Mouse (Mus musculus) liver, embryonic 13.5 days (tissue): ENCODE measurements around the gene Scrn2. TPM values are rescaled to one million over a fixed set of nuclear protein-coding genes. Genes with fewer than 3 reads are reported as not detected.

Source experiments
- ATAC-seq: fragments of 200-750 bp; cut with Nextera tagmentation; 2 replicates; pipeline ENCODE4 v1.8.0; 2017; ENCODE audit warnings: low read depth, mild to moderate bottlenecking, moderate number of reproducible peaks, moderate library complexity
- DNase-seq: peaks from one replicate; pipeline ENCODE4 v3.0.0; 2022
- H3K27ac ChIP-seq: fragments of 300-500 bp; sonication (generic); 2 replicates; pipeline ENCODE4 v1.5.1; 2015; ENCODE audit warnings: moderate library complexity, mild to moderate bottlenecking, inconsistent platforms
- H3K27me3 ChIP-seq: fragments of 300-500 bp; sonication (generic); 2 replicates; pipeline ENCODE4 v1.6.1; 2015; ENCODE audit warnings: mild to moderate bottlenecking, inconsistent platforms
- H3K36me3 ChIP-seq: fragments of 300-500 bp; sonication (generic); 2 replicates; pipeline ENCODE4 v1.6.1; 2015; ENCODE audit warnings: mild to moderate bottlenecking, inconsistent platforms
- H3K4me1 ChIP-seq: fragments of 300-500 bp; sonication (generic); replicated peaks from 2 replicates; pipeline ENCODE4 v1.6.1; 2015; ENCODE audit warnings: inconsistent platforms
- H3K4me2 ChIP-seq: fragments of 300-500 bp; sonication (generic); 2 replicates; pipeline ENCODE4 v1.6.1; 2015; ENCODE audit warnings: inconsistent platforms, mild to moderate bottlenecking, moderate library complexity
- H3K4me3 ChIP-seq: fragments of 300-500 bp; sonication (generic); replicated peaks from 2 replicates; pipeline ENCODE4 v1.5.1; 2015; ENCODE audit warnings: mild to moderate bottlenecking, inconsistent platforms
- H3K9ac ChIP-seq: fragments of 300-500 bp; sonication (generic); 2 replicates; pipeline ENCODE4 v1.6.1; 2015; ENCODE audit warnings: mild to moderate bottlenecking, inconsistent platforms
- H3K9me3 ChIP-seq: fragments of 300-500 bp; sonication (generic); replicated peaks from 2 replicates; pipeline ENCODE4 v1.6.1; 2016; ENCODE audit warnings: inconsistent platforms
- WGBS: fragments of 180-500 bp; shearing (Covaris S2); methylation state at CpG from one replicate; pipeline ENCODE4 v1.1.7; 2015; ENCODE audit not compliant: insufficient replicate concordance; 5-methylcytosine and 5-hydroxymethylcytosine counted together
- polyA plus RNA-seq: library from polyadenylated mRNA; unstranded; fragments of >200 nt; fragmentation: Nextera tagmentation; extraction: Ambion mirVana; gene quantifications from 2 replicates; pipeline ENCODE4 v1.2.1, GENCODE M21; 2015

Gene Scrn2
- polyA plus RNA-seq, 1 experiment from 2014 or later: 11.2 TPM

DNA sequence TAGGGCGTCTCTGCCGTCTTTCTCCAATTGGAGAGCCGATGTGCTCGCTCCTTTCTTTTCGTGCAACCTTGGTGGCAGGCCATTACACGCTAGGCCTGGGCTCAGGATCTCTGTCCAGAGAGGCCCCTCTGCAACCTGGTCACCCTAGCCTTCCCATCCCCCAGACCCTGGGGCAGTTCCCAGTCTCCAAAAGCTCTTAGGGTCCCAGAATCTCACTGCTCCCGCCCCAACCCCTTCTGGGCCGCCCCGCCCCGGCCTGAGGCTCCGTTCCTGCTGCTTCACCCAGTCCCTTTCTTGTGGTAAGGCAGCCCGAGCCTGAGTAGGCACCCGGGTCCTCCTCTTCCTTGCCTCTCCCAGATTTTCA, 10.4 kb upstream of the Scrn2 start:
- Histone ChIP-seq H3K9me3 (no peaks in the 10 kb centered on the region), H3K4me2 (peak overlapping the region; percentile 43; the same call in 1 of the 2 replicates), H3K27ac (no peak overlapping the region), H3K27me3 (peaks cover 98% of the 10 kb centered on the region), H3K9ac (no peak overlapping the region), H3K4me3 (no peak overlapping the region), H3K4me1 (peaks cover 27% of the 10 kb centered on the region), H3K36me3 (no peaks in the 10 kb centered on the region)
- ATAC-seq (no peak), DNase-seq (no peak)
- WGBS: 6% methylated on average over 13 of the region's 13 CpGs

DNA sequence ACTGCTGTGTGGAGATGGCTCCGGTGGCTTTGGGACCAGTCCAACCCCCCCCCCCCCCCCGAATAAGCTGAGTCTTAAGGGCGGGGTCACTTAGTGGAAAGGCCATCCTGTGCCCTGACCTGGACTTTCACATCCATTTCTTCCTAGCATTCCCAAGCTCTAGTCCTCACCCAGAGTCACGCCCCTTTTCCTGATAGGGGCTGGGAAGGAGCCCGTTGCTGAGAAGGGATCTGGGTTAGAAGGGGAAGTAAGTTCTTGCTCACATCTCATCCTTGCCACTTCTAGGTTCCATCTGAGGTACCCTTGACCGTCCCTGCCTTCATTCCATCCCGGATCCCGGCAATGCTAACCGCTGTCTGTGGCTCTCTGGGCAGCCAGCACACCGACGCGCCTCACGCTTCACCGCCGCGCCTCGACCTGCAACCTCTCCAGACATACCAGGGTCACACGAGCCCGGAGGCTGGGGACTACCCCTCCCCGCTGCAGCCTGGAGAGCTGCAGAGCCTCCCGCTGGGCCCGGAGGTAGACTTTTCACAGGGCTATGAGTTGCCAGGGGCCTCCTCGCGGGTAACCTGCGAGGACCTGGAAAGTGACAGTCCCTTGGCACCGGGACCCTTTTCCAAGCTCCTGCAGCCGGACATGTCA, 8.5 kb upstream of the Scrn2 start:
- WGBS: 6% methylated on average over 27 of the region's 27 CpGs
- peak overlapping the region; percentile 84 for H3K4me2 ChIP-seq
- ATAC-seq (no peak), DNase-seq (no peak)
- H3K27me3 ChIP-seq: peaks cover 96% of the 10 kb centered on the region
- peaks cover 33% of the 10 kb centered on the region for H3K4me1 ChIP-seq
- no peaks in the 10 kb centered on the region for H3K9me3 ChIP-seq
- H3K36me3 ChIP-seq: no peaks in the 10 kb centered on the region
- peak overlapping the region; percentile 63 for H3K4me3 ChIP-seq
- no peak overlapping the region for H3K27ac ChIP-seq
- H3K9ac ChIP-seq: peak overlapping the region; percentile 66; the same call in 1 of the 2 replicates

DNA sequence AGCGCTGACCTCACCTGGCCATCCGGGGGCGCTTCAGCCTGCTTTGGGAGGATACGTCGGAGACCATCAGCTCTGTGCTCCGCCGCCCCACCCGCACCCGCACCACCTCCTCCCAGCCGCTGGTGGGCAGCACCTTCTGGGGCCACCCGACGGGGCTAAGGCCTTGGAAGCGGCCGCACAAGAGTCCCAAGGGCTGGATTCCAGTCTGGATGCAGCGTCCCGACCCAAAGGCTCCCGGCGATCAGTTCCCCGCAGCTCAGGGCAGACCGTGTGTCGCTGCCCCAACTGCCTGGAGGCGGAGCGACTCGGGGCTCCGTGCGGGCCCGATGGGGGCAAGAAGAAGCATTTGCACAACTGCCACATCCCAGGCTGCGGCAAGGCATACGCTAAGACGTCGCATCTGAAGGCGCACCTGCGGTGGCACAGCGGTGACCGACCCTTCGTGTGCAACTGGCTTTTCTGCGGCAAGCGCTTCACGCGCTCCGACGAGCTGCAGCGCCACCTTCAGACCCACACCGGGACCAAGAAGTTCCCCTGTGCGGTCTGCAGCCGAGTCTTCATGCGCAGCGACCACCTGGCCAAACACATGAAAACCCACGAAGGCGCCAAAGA, 7.8 kb upstream of the Scrn2 start:
- peak; percentile 42 for DNase-seq
- peak overlapping the region; percentile 66 for H3K9ac ChIP-seq
- peak; percentile 49 for ATAC-seq
- H3K27me3 ChIP-seq: peaks cover 90% of the 10 kb centered on the region
- no peak overlapping the region for H3K27ac ChIP-seq
- H3K4me1 ChIP-seq: peaks cover 33% of the 10 kb centered on the region
- WGBS: 1% methylated on average over 50 of the region's 50 CpGs
- H3K36me3 ChIP-seq: no peaks in the 10 kb centered on the region
- peak overlapping the region; percentile 84 for H3K4me2 ChIP-seq
- H3K4me3 ChIP-seq: peak overlapping the region; percentile 63
- no peaks in the 10 kb centered on the region for H3K9me3 ChIP-seq

DNA sequence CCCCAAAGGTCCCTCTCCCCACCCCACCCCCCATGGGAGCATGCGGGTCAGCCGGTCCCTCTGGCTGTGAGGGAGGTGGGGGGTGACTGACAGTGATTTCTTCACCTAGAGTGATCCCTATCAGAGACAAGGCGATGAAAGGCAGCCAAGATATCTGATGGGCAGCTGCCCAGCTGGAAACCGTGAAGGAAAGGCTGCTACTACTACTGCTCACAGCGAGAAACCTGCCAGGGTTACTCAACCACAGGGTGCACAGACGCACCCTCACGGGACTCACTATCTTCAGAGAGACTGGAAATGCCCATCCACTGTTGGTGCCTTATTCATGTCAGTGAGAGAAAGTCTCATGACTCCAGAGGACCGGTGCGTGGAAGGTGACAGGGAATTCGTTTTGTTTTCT, 4.8 kb upstream of the Scrn2 start:
- WGBS: 44% methylated on average over 10 of the region's 10 CpGs
- no peak for DNase-seq

DNA sequence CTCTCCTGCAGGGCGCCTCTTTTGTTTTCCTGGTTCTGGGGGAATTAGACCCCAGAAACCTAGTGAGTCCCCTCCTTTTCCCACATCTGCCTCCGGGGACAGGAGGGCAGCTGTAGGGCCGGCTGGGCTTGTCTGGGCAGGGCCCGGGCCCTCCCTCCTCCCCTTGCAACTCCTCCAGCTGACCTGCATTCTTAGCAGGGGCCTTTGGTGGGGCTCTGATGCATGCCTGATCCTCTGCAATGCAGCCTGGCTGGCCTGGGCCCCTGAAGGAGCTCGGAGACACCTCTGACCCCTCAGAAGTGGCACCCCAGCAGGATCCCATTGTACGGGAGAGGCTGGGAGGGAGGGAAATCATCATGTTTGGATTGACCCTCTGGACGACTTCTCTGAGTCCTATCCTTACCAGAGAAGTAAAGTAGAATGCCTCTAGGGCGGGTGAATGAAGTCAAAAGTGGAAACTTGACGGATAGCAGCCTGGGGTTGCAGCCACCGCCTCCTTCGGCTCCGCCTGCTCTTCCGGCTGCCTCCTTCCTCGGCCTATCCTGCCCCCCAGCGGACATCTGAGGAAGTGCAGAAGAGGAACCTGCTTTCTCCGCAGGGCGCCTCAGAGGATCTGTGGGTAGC, 3.9 kb upstream of the Scrn2 start:
- Histone ChIP-seq H3K4me3 (peak overlapping the region; percentile 32), H3K4me1 (peaks cover 36% of the 10 kb centered on the region), H3K36me3 (no peaks in the 10 kb centered on the region), H3K4me2 (peak overlapping the region; percentile 62), H3K27me3 (peaks cover 53% of the 10 kb centered on the region), H3K27ac (peak overlapping the region; percentile 9; the same call in 1 of the 2 replicates), H3K9me3 (no peaks in the 10 kb centered on the region), H3K9ac (peak overlapping the region; percentile 63)
- WGBS: 12% methylated on average over 17 of the region's 17 CpGs
- ATAC-seq (peak; percentile 11; the same call in 1 of the 2 replicates), DNase-seq (peak; percentile 80)

More for the DNA sequence above, 4.8 kb upstream of the Scrn2 start:
- H3K9ac ChIP-seq: no peak overlapping the region
- no peak for ATAC-seq
- no peaks in the 10 kb centered on the region for H3K36me3 ChIP-seq
- H3K4me1 ChIP-seq: peaks cover 28% of the 10 kb centered on the region
- H3K27me3 ChIP-seq: peaks cover 62% of the 10 kb centered on the region
- no peak overlapping the region for H3K4me2 ChIP-seq
- no peak overlapping the region for H3K27ac ChIP-seq
- H3K4me3 ChIP-seq: no peak overlapping the region
- no peaks in the 10 kb centered on the region for H3K9me3 ChIP-seq

DNA sequence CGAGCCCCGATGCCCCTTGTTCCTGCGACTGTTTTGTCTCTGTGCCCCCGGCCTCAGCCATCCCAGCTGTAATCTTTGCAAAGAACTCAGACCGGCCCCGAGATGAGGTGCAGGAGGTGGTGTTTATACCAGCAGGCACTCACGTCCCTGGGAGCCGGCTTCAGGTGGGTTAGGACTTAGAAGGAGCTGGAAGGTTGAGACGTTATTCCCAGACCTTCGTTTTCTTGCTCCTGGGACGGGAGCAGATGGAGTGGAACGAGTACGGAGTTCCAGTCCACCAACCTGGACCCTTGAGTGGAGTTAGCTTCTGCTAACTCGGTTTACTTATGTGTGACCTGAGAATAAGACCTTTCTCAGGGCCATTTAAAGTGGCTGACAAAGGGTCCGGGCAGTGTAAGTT, 688 bp downstream of the Scrn2 start:
- peak overlapping the region; percentile 61 for H3K4me3 ChIP-seq
- no peak for DNase-seq
- peak overlapping the region; percentile 71 for H3K9ac ChIP-seq
- H3K27ac ChIP-seq: peak overlapping the region; percentile 37; the same call in 1 of the 2 replicates
- H3K27me3 ChIP-seq: peaks cover 7% of the 10 kb centered on the region
- 26% methylated on average over 15 of the region's 15 CpGs for WGBS
- no peak; the same call in 1 of the 2 replicates for ATAC-seq
- H3K4me2 ChIP-seq: peak overlapping the region; percentile 79
- H3K9me3 ChIP-seq: no peaks in the 10 kb centered on the region
- no peaks in the 10 kb centered on the region for H3K36me3 ChIP-seq
- peaks cover 37% of the 10 kb centered on the region for H3K4me1 ChIP-seq

DNA sequence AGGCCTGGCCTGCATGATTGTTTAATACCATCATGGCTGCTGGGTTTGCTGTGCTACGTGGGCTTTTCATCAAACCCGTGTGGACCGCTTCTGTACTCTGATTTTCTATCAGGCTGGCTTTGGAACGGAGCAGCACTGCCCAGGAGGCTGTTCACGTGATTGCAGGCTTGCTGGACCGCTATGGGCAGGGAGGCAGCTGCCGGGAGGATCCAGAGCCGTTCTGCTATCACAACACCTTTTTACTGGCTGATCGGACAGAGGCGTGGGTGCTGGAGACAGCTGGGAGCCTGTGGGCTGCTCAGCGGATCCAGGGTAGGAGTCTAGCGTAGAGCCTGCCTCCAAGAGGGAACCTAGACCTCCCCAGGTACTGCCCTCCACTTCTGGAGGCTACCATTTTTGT, 2.2 kb downstream of the Scrn2 start:
- Histone ChIP-seq H3K27ac (no peak overlapping the region), H3K9ac (no peak overlapping the region), H3K4me3 (no peak overlapping the region), H3K4me1 (peaks cover 31% of the 10 kb centered on the region), H3K36me3 (no peaks in the 10 kb centered on the region), H3K4me2 (no peak overlapping the region), H3K9me3 (no peaks in the 10 kb centered on the region), H3K27me3 (0 out of 2 replicates have a peak, but pooled peaks cover 1% of the 10 kb centered on the region)
- no peak for DNase-seq
- ATAC-seq: no peak
- 76% methylated on average over 12 of the region's 12 CpGs for WGBS

DNA sequence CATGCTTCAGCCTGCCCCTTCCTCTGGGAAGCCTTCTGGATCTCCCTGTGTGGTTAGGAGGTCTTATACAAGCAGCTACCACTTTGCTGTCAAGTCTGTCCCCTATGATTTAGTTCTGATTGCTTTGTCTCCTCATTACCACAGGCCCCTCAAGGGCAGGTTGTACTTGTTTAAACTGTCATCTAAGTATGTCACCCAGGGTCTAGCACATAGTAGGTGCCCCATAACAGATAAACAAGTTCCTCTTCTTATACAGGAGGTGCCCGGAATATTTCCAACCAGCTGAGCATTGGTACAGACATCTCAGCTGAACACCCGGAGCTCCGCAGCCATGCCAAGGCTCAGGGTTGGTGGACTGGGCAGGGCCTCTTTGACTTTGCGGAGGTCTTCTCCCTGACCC, 2.8 kb downstream of the Scrn2 start:
- DNase-seq (no peak), ATAC-seq (no peak)
- Histone ChIP-seq H3K9ac (no peak overlapping the region), H3K4me3 (no peak overlapping the region), H3K27me3 (no peaks in the 10 kb centered on the region), H3K4me1 (peaks cover 31% of the 10 kb centered on the region), H3K27ac (no peak overlapping the region), H3K36me3 (no peaks in the 10 kb centered on the region), H3K9me3 (no peaks in the 10 kb centered on the region), H3K4me2 (no peak overlapping the region)
- 78% methylated on average over 4 of the region's 4 CpGs for WGBS

DNA sequence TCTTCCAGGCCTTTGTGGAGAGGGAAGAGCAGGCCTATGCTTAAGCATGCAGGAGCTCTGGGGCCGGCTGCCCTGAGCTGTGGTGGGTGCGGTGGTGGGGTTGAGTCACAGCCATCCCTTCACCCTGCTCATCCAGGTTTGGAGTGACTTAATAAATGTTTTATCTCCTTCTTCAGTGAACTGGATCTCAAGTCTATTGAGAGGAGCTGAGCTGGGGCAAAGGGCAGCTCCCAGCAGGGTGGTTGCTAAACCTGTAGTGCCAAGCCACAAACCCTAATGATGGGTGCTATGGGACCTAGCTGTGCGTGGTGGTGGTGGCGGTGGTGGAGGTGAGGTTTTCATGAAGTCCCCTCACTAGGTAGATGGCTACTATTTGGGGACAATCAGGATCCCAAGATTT, 4.0 kb downstream of the Scrn2 start:
- no peaks in the 10 kb centered on the region for H3K36me3 ChIP-seq
- H3K4me3 ChIP-seq: no peak overlapping the region
- WGBS: 74% methylated on average over 4 of the region's 4 CpGs
- no peak for ATAC-seq
- no peaks in the 10 kb centered on the region for H3K27me3 ChIP-seq
- no peak for DNase-seq
- no peak overlapping the region for H3K27ac ChIP-seq
- H3K4me1 ChIP-seq: peaks cover 31% of the 10 kb centered on the region
- no peaks in the 10 kb centered on the region for H3K9me3 ChIP-seq
- H3K9ac ChIP-seq: no peak overlapping the region
- no peak overlapping the region for H3K4me2 ChIP-seq

DNA sequence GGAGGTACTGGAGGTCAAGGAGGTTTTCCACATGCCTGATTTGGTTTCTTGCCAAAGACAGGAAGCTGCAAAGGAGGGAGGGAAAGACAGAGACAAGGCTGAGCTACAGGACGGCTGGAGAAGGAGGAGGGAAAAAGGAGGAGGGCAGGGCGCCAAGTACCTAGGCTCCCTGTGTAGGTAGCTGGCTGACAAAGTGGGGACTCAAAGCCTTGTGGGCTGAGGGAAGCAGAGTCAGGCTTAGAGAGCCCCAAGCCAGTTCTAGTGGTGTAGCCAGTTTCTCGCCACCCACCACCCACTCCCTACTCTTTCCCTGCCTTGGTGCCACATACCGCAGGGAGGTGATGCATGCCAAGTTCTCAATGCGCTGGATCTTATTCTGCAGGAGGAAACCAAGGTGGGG, 6.4 kb downstream of the Scrn2 start:
- no peaks in the 10 kb centered on the region for H3K9me3 ChIP-seq
- no peak overlapping the region for H3K4me2 ChIP-seq
- no peaks in the 10 kb centered on the region for H3K36me3 ChIP-seq
- H3K4me3 ChIP-seq: no peak overlapping the region
- H3K27me3 ChIP-seq: no peaks in the 10 kb centered on the region
- 70% methylated on average over 5 of the region's 5 CpGs for WGBS
- no peak overlapping the region for H3K9ac ChIP-seq
- no peak overlapping the region for H3K27ac ChIP-seq
- ATAC-seq: no peak
- DNase-seq: no peak
- H3K4me1 ChIP-seq: peaks cover 21% of the 10 kb centered on the region

DNA sequence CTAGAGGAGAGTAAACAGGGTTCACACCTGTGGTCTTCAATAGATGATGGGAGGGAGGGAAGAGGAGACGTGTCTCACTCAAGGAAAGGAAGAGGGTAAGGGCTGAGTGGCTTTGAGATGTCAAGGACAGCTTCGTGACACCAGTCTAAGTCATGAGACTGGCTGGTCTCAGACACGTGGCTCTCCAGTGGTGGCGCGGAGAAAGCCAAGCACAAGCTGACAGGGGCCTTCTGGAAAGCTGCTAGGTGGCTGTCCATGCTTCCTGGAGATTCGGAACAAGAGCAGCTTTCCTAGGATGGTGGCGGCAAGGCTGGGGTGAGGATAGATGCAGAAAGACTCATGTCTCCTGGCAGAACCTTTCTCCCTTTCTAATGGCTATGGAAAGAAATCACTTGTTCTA, 9.1 kb downstream of the Scrn2 start:
- Histone ChIP-seq H3K36me3 (0 out of 2 replicates have a peak, but pooled peaks cover 3% of the 10 kb centered on the region), H3K9me3 (no peaks in the 10 kb centered on the region), H3K4me2 (no peak overlapping the region), H3K27me3 (no peaks in the 10 kb centered on the region), H3K4me3 (no peak overlapping the region), H3K4me1 (peaks cover 28% of the 10 kb centered on the region), H3K9ac (no peak overlapping the region), H3K27ac (no peak overlapping the region)
- ATAC-seq (no peak), DNase-seq (no peak)
- WGBS: 62% methylated on average over 7 of the region's 7 CpGs
